Mouse (Mus musculus): ENCODE measurements around the gene Zfp472.
A peak's percentile ranks its signal among the peaks of the same experiment; 100 is the strongest.

Gene Zfp472

GRCm38 (mm10) chr17:32965623-32966290, at the start of gene Zfp472:
Gene Zfp472, plus strand, starts transcription at chr17:32965814.
- DNase-seq (ENCODE audit: low spot score) = peak; percentile 83

- DNase-seq (ENCODE audit: low spot score) = no peak
These were observed 49.5 kb upstream of the Zfp472 start for GRCm38 (mm10) chr17:32916075-32916474.

- DNase-seq (ENCODE audit: low spot score) = no peak
These were observed 48.5 kb upstream of the Zfp472 start, which contains the start of gene Cyp4f14 for GRCm38 (mm10) chr17:32917131-32917530. Gene Cyp4f14, minus strand, starts transcription at chr17:32917342.

GRCm38 (mm10) chr17:32919123-32919522, 46.5 kb upstream of the Zfp472 start:
- DNase-seq (ENCODE audit: low spot score) = no peak

- DNase-seq (ENCODE audit: low spot score) = no peak
These were observed 41.9 kb upstream of the Zfp472 start for GRCm38 (mm10) chr17:32923681-32924080.

- peak; percentile 53 for DNase-seq (ENCODE audit: low spot score)
These were observed 40.8 kb upstream of the Zfp472 start for GRCm38 (mm10) chr17:32924658-32925312.

- DNase-seq (ENCODE audit: low spot score) = no peak
These were observed 37.8 kb upstream of the Zfp472 start for GRCm38 (mm10) chr17:32927803-32928202.

- no peak for DNase-seq (ENCODE audit: low spot score)
These were observed 25.8 kb upstream of the Zfp472 start for GRCm38 (mm10) chr17:32939831-32940230.

- no peak for DNase-seq (ENCODE audit: low spot score)
These were observed 22.0 kb upstream of the Zfp472 start for GRCm38 (mm10) chr17:32943661-32944060.

- DNase-seq (ENCODE audit: low spot score) = no peak
These were observed 21.1 kb upstream of the Zfp472 start for GRCm38 (mm10) chr17:32944402-32945035.

- no peak for DNase-seq (ENCODE audit: low spot score)
These were observed 18.9 kb upstream of the Zfp472 start for GRCm38 (mm10) chr17:32946716-32947115.

- DNase-seq (ENCODE audit: low spot score) = peak; percentile 86
These were observed 18.2 kb upstream of the Zfp472 start, which contains the start of gene Cyp4f13 for GRCm38 (mm10) chr17:32947215-32947914. Gene Cyp4f13, minus strand, starts transcription at chr17:32947402.

GRCm38 (mm10) chr17:32950136-32950535, 15.5 kb upstream of the Zfp472 start:
- no peak for DNase-seq (ENCODE audit: low spot score)

GRCm38 (mm10) chr17:32951006-32951405, 14.6 kb upstream of the Zfp472 start:
- no peak for DNase-seq (ENCODE audit: low spot score)

- peak; percentile 50 for DNase-seq (ENCODE audit: low spot score)
These were observed 14.2 kb upstream of the Zfp472 start for GRCm38 (mm10) chr17:32951441-32951840.

- no peak for DNase-seq (ENCODE audit: low spot score)
These were observed 376 bp upstream of the Zfp472 start for GRCm38 (mm10) chr17:32965253-32965622.

GRCm38 (mm10) chr17:32981361-32981760, 15.7 kb downstream of the Zfp472 start:
- DNase-seq (ENCODE audit: low spot score) = no peak

GRCm38 (mm10) chr17:32986301-32986700, 20.7 kb downstream of the Zfp472 start:
- no peak for DNase-seq (ENCODE audit: low spot score)

- no peak for DNase-seq (ENCODE audit: low spot score)
These were observed 26.5 kb downstream of the Zfp472 start for GRCm38 (mm10) chr17:32991965-32992698.

- DNase-seq (ENCODE audit: low spot score) = peak; percentile 68
These were observed 27.3 kb downstream of the Zfp472 start, which contains the start of gene Zfp952 for GRCm38 (mm10) chr17:32992699-32993474. Gene Zfp952, plus strand, starts transcription at chr17:32993129.

- no peak for DNase-seq (ENCODE audit: low spot score)
These were observed 32.9 kb downstream of the Zfp472 start for GRCm38 (mm10) chr17:32998492-32998891.
